13 mouse cellular contexts compared by ENCODE assay signal in genomic region chr8:119669284-119669683, GRCm38 (mm10). TPM values are rescaled to one million over a fixed set of nuclear protein-coding genes. Genes with fewer than 3 reads are reported as not detected.
DNase-seq lines count a peak whose midpoint lies in the region; ATAC-seq and TF ChIP-seq lines count a peak whose summit lies in the region.
"Had no signal": no experiment of that assay in that cellular context is flagged by ENCODE, and none has a peak within 500 bp of the region (broad histone marks: within the 10 kb centered on the region; RNA-seq: fewer than 3 reads in every experiment).

No protein-coding gene starts in this region.

- TF ChIP-seq CTCF in lung, embryonic 14.5 days (IDR thresholded peaks at IDR 0.05; ENCODE audit: low read depth), result peak; percentile 64
- no peak for TF ChIP-seq CTCF in cerebellum, adult 2 months (IDR thresholded peaks at IDR 0.05; ENCODE audit: borderline replicate concordance, insufficient read depth, low read depth, low read length)

- peaks cover 17% of the 10 kb centered on the region; the same call in 1 of the 2 replicates for H3K4me1 ChIP-seq in lung, embryonic 14.5 days (ENCODE audit: insufficient read depth)
- H3K4me1 ChIP-seq in cerebellum, adult 2 months (ENCODE audit: control insufficient read depth, insufficient read depth, low read length), result no peaks in the 10 kb centered on the region

- no peaks in the 10 kb centered on the region for H3K27me3 ChIP-seq in lung, embryonic 14.5 days (ENCODE audit: insufficient read depth, low read length)
- H3K27me3 ChIP-seq in cerebellum, adult 2 months (ENCODE audit: control insufficient read depth, insufficient read depth, low read length), result no peaks in the 10 kb centered on the region

- no peak overlapping the region for H3K4me2 ChIP-seq in lung, embryonic 14.5 days
- H3K4me2 ChIP-seq: limb, embryonic 12.5 days had no signal

- H3K36me3 ChIP-seq in lung, embryonic 14.5 days (ENCODE audit: insufficient read depth), result no peaks in the 10 kb centered on the region
- H3K36me3 ChIP-seq: limb, embryonic 12.5 days had no signal

- ATAC-seq in lung, embryonic 14.5 days (ENCODE audit: insufficient read depth), result no peak
- ATAC-seq: Patski had no signal

- DNase-seq in gastrocnemius, adult 8-10 months (ENCODE audit: low spot score in 2 of 2), result peak; percentile 50
- DNase-seq in gastrocnemius, postnatal 25 days, result no peak
- peak; percentile 10 for DNase-seq in thymus, postnatal 25 days
- no peak for DNase-seq in thymus, adult 18-20 months
- DNase-seq in lung, embryonic 14.5 days, result peak; percentile 42
- DNase-seq in cerebellum, adult 2 months, result no peak
- no peak for DNase-seq in frontal cortex, adult 2 months (ENCODE audit: extremely low spot score in 1 of 2, low spot score in 1 of 2)
- no peak for DNase-seq in left cerebral cortex, adult 11 months (ENCODE audit: low spot score)
- DNase-seq: cerebellum, postnatal 10 days had no signal

- H3K9ac ChIP-seq in lung, embryonic 14.5 days, result no peak overlapping the region

- H3K27ac ChIP-seq in lung, embryonic 14.5 days (ENCODE audit: low read depth), result no peak overlapping the region
- H3K27ac ChIP-seq in cerebellum, adult 2 months (ENCODE audit: insufficient read depth, low read length), result no peak overlapping the region
- H3K27ac ChIP-seq: limb, embryonic 12.5 days had no signal

- no peaks in the 10 kb centered on the region for H3K9me3 ChIP-seq in lung, embryonic 14.5 days (ENCODE audit: low read depth, low read length)
- H3K9me3 ChIP-seq: limb, embryonic 12.5 days had no signal

- no peak overlapping the region for H3K4me3 ChIP-seq in lung, embryonic 14.5 days (ENCODE audit: low read depth, low read length)
- H3K4me3 ChIP-seq in cerebellum, adult 2 months (replicated peaks; ENCODE audit: insufficient read depth, low read depth, low read length), result no peak overlapping the region
- H3K4me3 ChIP-seq: limb, embryonic 12.5 days had no signal

- WGBS in lung, embryonic 14.5 days, result 36% methylated on average over 12 of the region's 12 CpGs
- 56% methylated on average over 12 of the region's 12 CpGs for WGBS in cerebellum, adult 2 months

- TF ChIP-seq POLR2A in cerebellum, adult 2 months (IDR thresholded peaks at IDR 0.05; ENCODE audit: borderline replicate concordance, insufficient read depth, low read length), result no peak

RNA-seq across cellular contexts. Expression of gene Wfdc1, which starts 3.1 kb away (rescaled TPM):
- total RNA-seq in gastrocnemius, adult 8-10 months (2022), result 10 to 100 TPM; 63.4 to 89.3 (median 75.2) TPM
- 100 to 1,000 TPM in 1 of 2 experiments, 10 to 100 TPM in 1; 74.0 to 104 TPM for total RNA-seq in gastrocnemius, postnatal 25 days (2021)
- polyA plus RNA-seq in lung, embryonic 14.5 days (2014; fragmentation: Nextera tagmentation; extraction: Ambion mirVana), result 3.0 and 3.4 TPM in 2 replicates
- 18.9 and 19.3 TPM in 2 replicates for polyA plus RNA-seq in cerebellum, adult 2 months (2012; rRNA removed)
- polyA plus RNA-seq in frontal cortex, adult 2 months (2012; rRNA removed), result 18.2 and 24.3 TPM in 2 replicates
- total RNA-seq: neutrophil, adult 5-6 weeks had no signal
- polyA plus RNA-seq: limb, embryonic 12.5 days; Patski had no signal

RNA-seq across cellular contexts. Expression of gene Atp2c2, which starts 30.5 kb away (rescaled TPM):
- not detected for total RNA-seq in gastrocnemius, adult 8-10 months (2022)
- total RNA-seq in gastrocnemius, postnatal 25 days (2021), result under 1 TPM in 1 of 2 experiments, not detected in 1; 0.13 TPM
- 1.8 and 1.9 TPM in 2 replicates for polyA plus RNA-seq in lung, embryonic 14.5 days (2014; fragmentation: Nextera tagmentation; extraction: Ambion mirVana)
- 0.28 and 0.35 TPM in 2 replicates for polyA plus RNA-seq in cerebellum, adult 2 months (2012; rRNA removed)
- polyA plus RNA-seq in frontal cortex, adult 2 months (2012; rRNA removed), result 0.69 and 0.98 TPM in 2 replicates
- total RNA-seq: heart, postnatal 10 days; neutrophil, adult 5-6 weeks had no signal

RNA-seq across cellular contexts. Expression of gene Kcng4, which starts 33.8 kb away (rescaled TPM):
- total RNA-seq in gastrocnemius, adult 8-10 months (2022), result 10 to 100 TPM in 3 of 4 experiments, 1 to 10 TPM in 1; 8.3 to 22.8 (median 16.5) TPM
- 10 to 100 TPM in 1 of 2 experiments, 1 to 10 TPM in 1; 8.6 to 12.6 TPM for total RNA-seq in gastrocnemius, postnatal 25 days (2021)
- polyA plus RNA-seq in lung, embryonic 14.5 days (2014; fragmentation: Nextera tagmentation; extraction: Ambion mirVana), result not detected in 2 replicates
- 92.6 and 99.0 TPM in 2 replicates for polyA plus RNA-seq in cerebellum, adult 2 months (2012; rRNA removed)
- polyA plus RNA-seq in frontal cortex, adult 2 months (2012; rRNA removed), result 3.1 and 4.9 TPM in 2 replicates
- total RNA-seq: neutrophil, adult 5-6 weeks had no signal

RNA-seq across cellular contexts. Expression of gene Adad2, which starts 56.7 kb away (rescaled TPM):
- total RNA-seq in gastrocnemius, adult 8-10 months (2022), result not detected
- under 1 TPM in 1 of 2 experiments, not detected in 1; 0.23 TPM for total RNA-seq in gastrocnemius, postnatal 25 days (2021)
- 0.09 TPM in 1 of 2 replicates, not detected in the other for polyA plus RNA-seq in lung, embryonic 14.5 days (2014; fragmentation: Nextera tagmentation; extraction: Ambion mirVana)
- 0.11 TPM in 2 replicates for polyA plus RNA-seq in cerebellum, adult 2 months (2012; rRNA removed)
- 0.08 TPM in 1 of 2 replicates, not detected in the other for polyA plus RNA-seq in frontal cortex, adult 2 months (2012; rRNA removed)
- total RNA-seq: heart, postnatal 10 days; neutrophil, adult 5-6 weeks had no signal
- polyA plus RNA-seq: Patski had no signal

Comparison
In these comparisons a context has a peak if more than half of its experiments do, and no peak if none do; other contexts are left out.
1. DNase-seq: peak in gastrocnemius, adult 8-10 months (2 of 2), thymus, postnatal 25 days (single experiment) and lung, embryonic 14.5 days (single experiment); none in gastrocnemius, postnatal 25 days (single experiment), thymus, adult 18-20 months (0 of 2), cerebellum, adult 2 months (0 of 2), frontal cortex, adult 2 months (0 of 2) and left cerebral cortex, adult 11 months (single experiment).
2. RNA of gene Kcng4, which starts 33.8 kb away (polyA plus RNA-seq): 92.6 to 99.0 TPM in cerebellum, adult 2 months; 3.1 to 4.9 TPM in frontal cortex, adult 2 months and not detected in lung, embryonic 14.5 days; every median in the first group is over 10 times any median in the second.